Mouse (Mus musculus): ENCODE measurements at regions not wholly inside any gene's neighbourhood (a gene's known extent, or its start where the extent isn't known, plus 50 kb on each side); places are given as distances from the start of the nearest gene placed in this dataset.

DNA sequence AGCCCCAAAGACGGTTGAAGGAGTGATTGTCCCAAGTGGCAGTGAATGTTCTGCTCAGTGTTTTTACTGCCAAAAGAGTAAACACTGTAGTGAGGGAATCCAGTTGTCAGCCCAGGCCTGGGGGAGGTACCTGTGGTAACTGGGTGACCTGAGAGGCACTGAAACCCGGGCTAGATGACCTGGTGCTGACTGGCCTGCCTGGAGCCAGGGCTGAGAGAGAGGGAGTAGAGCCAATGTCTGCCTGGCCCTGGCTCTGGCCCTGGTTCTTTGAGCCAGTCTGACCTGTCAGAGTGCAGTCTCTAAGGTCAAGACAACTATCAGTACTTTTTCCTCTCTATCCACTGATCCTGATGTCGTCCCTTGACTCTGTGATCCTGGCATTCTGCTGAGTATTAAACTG is 119.2 kb downstream of the Utp6 start:
- Histone ChIP-seq H3K4me1 (ENCODE audit: insufficient read depth, low read depth, low read length) (no peaks in the 10 kb centered on the region), H3K36me3 (replicated peaks) (no peaks in the 10 kb centered on the region), H3K27me3 (ENCODE audit: insufficient read depth, low read length) (peaks cover 54% of the 10 kb centered on the region), H3K4me3 (ENCODE audit: low read depth, low read length) (no peak overlapping the region), H3K9me3 (replicated peaks) (no peaks in the 10 kb centered on the region)
- ATAC-seq (ENCODE audit: extremely low read depth, insufficient number of reproducible peaks, low FRiP score, poor library complexity, severe bottlenecking) = no peak
- TF ChIP-seq TAL1 (conservative IDR thresholded peaks at IDR 0.05; ENCODE audit: low read depth, low read length) (no peak), GATA1 (IDR thresholded peaks at IDR 0.05; ENCODE audit: borderline replicate concordance, low read length) (no peak), CTCF (IDR thresholded peaks at IDR 0.05; ENCODE audit: low read depth, low read length) (no peak), POLR2AphosphoS5 (IDR thresholded peaks at IDR 0.05; ENCODE audit: insufficient replicate concordance, low read depth, low read length) (no peak), GATA2 (IDR thresholded peaks at IDR 0.05; ENCODE audit: borderline replicate concordance, low read depth, low read length) (no peak)
- no peak for DNase-seq (ENCODE audit: low spot score)

GRCm38 (mm10) chr11:79839973-79840372 is 122.2 kb downstream of the Utp6 start:
- TF ChIP-seq POLR2AphosphoS5 (IDR thresholded peaks at IDR 0.05; ENCODE audit: insufficient replicate concordance, low read depth, low read length) (no peak), GATA2 (IDR thresholded peaks at IDR 0.05; ENCODE audit: borderline replicate concordance, low read depth, low read length) (no peak), GATA1 (IDR thresholded peaks at IDR 0.05; ENCODE audit: borderline replicate concordance, low read length) (no peak), CTCF (IDR thresholded peaks at IDR 0.05; ENCODE audit: low read depth, low read length) (no peak), TAL1 (conservative IDR thresholded peaks at IDR 0.05; ENCODE audit: low read depth, low read length) (no peak)
- H3K4me3 ChIP-seq (ENCODE audit: low read depth, low read length) = no peak overlapping the region
- peaks cover 10% of the 10 kb centered on the region; the same call in 1 of the 2 replicates for H3K4me1 ChIP-seq (ENCODE audit: insufficient read depth, low read depth, low read length)
- DNase-seq (ENCODE audit: low spot score) = no peak
- ATAC-seq (ENCODE audit: extremely low read depth, insufficient number of reproducible peaks, low FRiP score, poor library complexity, severe bottlenecking) = no peak
- no peaks in the 10 kb centered on the region for H3K9me3 ChIP-seq (replicated peaks)
- H3K36me3 ChIP-seq (replicated peaks) = no peaks in the 10 kb centered on the region
- peaks cover 52% of the 10 kb centered on the region for H3K27me3 ChIP-seq (ENCODE audit: insufficient read depth, low read length)

GRCm38 (mm10) chr11:79838051-79838450 is 124.1 kb downstream of the Utp6 start:
- Histone ChIP-seq H3K36me3 (replicated peaks) (no peaks in the 10 kb centered on the region), H3K4me3 (ENCODE audit: low read depth, low read length) (no peak overlapping the region), H3K4me1 (ENCODE audit: insufficient read depth, low read depth, low read length) (peaks cover 10% of the 10 kb centered on the region; the same call in 1 of the 2 replicates), H3K27me3 (ENCODE audit: insufficient read depth, low read length) (peaks cover 38% of the 10 kb centered on the region), H3K9me3 (replicated peaks) (no peaks in the 10 kb centered on the region)
- ATAC-seq (ENCODE audit: extremely low read depth, insufficient number of reproducible peaks, low FRiP score, poor library complexity, severe bottlenecking) (no peak), DNase-seq (ENCODE audit: low spot score) (no peak)
- no peak for TF ChIP-seq GATA1 (IDR thresholded peaks at IDR 0.05; ENCODE audit: borderline replicate concordance, low read length)
- TF ChIP-seq CTCF (IDR thresholded peaks at IDR 0.05; ENCODE audit: low read depth, low read length) = no peak
- TF ChIP-seq POLR2AphosphoS5 (IDR thresholded peaks at IDR 0.05; ENCODE audit: insufficient replicate concordance, low read depth, low read length) = no peak
- TF ChIP-seq GATA2 (IDR thresholded peaks at IDR 0.05; ENCODE audit: borderline replicate concordance, low read depth, low read length) = no peak
- no peak for TF ChIP-seq TAL1 (conservative IDR thresholded peaks at IDR 0.05; ENCODE audit: low read depth, low read length)

GRCm38 (mm10) chr11:79837076-79837990 is 124.9 kb downstream of the Utp6 start:
- H3K4me1 ChIP-seq (ENCODE audit: insufficient read depth, low read depth, low read length) = peaks cover 10% of the 10 kb centered on the region; the same call in 1 of the 2 replicates
- H3K36me3 ChIP-seq (replicated peaks) = no peaks in the 10 kb centered on the region
- ATAC-seq (ENCODE audit: extremely low read depth, insufficient number of reproducible peaks, low FRiP score, poor library complexity, severe bottlenecking) (peak; percentile 15; the same call in 1 of the 2 replicates), DNase-seq (ENCODE audit: low spot score) (peak; percentile 8)
- no peaks in the 10 kb centered on the region for H3K9me3 ChIP-seq (replicated peaks)
- H3K27me3 ChIP-seq (ENCODE audit: insufficient read depth, low read length) = peaks cover 35% of the 10 kb centered on the region
- TF ChIP-seq GATA2 (IDR thresholded peaks at IDR 0.05; ENCODE audit: borderline replicate concordance, low read depth, low read length) = no peak
- TF ChIP-seq TAL1 (conservative IDR thresholded peaks at IDR 0.05; ENCODE audit: low read depth, low read length) = peak; percentile 43; the same call in 1 of the 2 replicates
- H3K4me3 ChIP-seq (ENCODE audit: low read depth, low read length) = no peak overlapping the region

DNA sequence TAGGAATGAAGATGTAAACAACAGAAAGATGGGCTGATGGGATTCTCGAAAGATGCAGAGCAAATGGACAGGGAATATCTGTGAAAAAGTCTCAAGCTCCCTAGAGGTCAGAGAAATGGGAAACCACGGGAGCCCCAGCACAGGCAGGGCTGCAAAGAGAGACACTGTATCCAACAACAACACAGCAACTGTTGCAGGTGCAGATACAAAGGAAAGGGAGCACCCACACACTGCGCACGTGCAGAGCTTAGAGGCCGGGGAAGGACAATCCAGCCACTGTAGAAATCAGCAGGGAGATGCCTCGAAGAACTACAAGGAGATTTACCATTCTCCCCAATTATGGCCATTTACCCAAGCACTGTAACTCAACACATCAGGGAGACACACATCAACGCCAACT is 126.3 kb downstream of the Utp6 start:
- no peak for ATAC-seq (ENCODE audit: extremely low read depth, insufficient number of reproducible peaks, low FRiP score, poor library complexity, severe bottlenecking)

GRCm38 (mm10) chr11:79833817-79834216 is 128.4 kb downstream of the Utp6 start:
- Histone ChIP-seq H3K27me3 (ENCODE audit: insufficient read depth, low read length) (peaks cover 16% of the 10 kb centered on the region), H3K9me3 (replicated peaks) (no peaks in the 10 kb centered on the region), H3K36me3 (replicated peaks) (no peaks in the 10 kb centered on the region), H3K4me1 (ENCODE audit: insufficient read depth, low read depth, low read length) (peaks cover 10% of the 10 kb centered on the region; the same call in 1 of the 2 replicates), H3K4me3 (ENCODE audit: low read depth, low read length) (no peak overlapping the region)
- ATAC-seq (ENCODE audit: extremely low read depth, insufficient number of reproducible peaks, low FRiP score, poor library complexity, severe bottlenecking) (no peak), DNase-seq (ENCODE audit: low spot score) (no peak)
- TF ChIP-seq GATA2 (IDR thresholded peaks at IDR 0.05; ENCODE audit: borderline replicate concordance, low read depth, low read length) (no peak), CTCF (IDR thresholded peaks at IDR 0.05; ENCODE audit: low read depth, low read length) (no peak), TAL1 (conservative IDR thresholded peaks at IDR 0.05; ENCODE audit: low read depth, low read length) (no peak), GATA1 (IDR thresholded peaks at IDR 0.05; ENCODE audit: borderline replicate concordance, low read length) (no peak), POLR2AphosphoS5 (IDR thresholded peaks at IDR 0.05; ENCODE audit: insufficient replicate concordance, low read depth, low read length) (no peak)

More for the DNA sequence above, 126.3 kb downstream of the Utp6 start:
- no peak for DNase-seq (ENCODE audit: low spot score)
- peaks cover 24% of the 10 kb centered on the region for H3K27me3 ChIP-seq (ENCODE audit: insufficient read depth, low read length)
- no peaks in the 10 kb centered on the region for H3K9me3 ChIP-seq (replicated peaks)
- no peaks in the 10 kb centered on the region for H3K36me3 ChIP-seq (replicated peaks)
- peaks cover 10% of the 10 kb centered on the region; the same call in 1 of the 2 replicates for H3K4me1 ChIP-seq (ENCODE audit: insufficient read depth, low read depth, low read length)
- no peak overlapping the region for H3K4me3 ChIP-seq (ENCODE audit: low read depth, low read length)
- TF ChIP-seq GATA1 (IDR thresholded peaks at IDR 0.05; ENCODE audit: borderline replicate concordance, low read length) = no peak
- no peak for TF ChIP-seq POLR2AphosphoS5 (IDR thresholded peaks at IDR 0.05; ENCODE audit: insufficient replicate concordance, low read depth, low read length)
- no peak for TF ChIP-seq CTCF (IDR thresholded peaks at IDR 0.05; ENCODE audit: low read depth, low read length)
- no peak for TF ChIP-seq TAL1 (conservative IDR thresholded peaks at IDR 0.05; ENCODE audit: low read depth, low read length)
- TF ChIP-seq GATA2 (IDR thresholded peaks at IDR 0.05; ENCODE audit: borderline replicate concordance, low read depth, low read length) = no peak

Measured in G1E (cell line).